Mouse (Mus musculus): ENCODE measurements around the gene Prtn3. TPM values are rescaled to one million over a fixed set of nuclear protein-coding genes. Genes with fewer than 3 reads are reported as not detected.
A peak's percentile ranks its signal among the peaks of the same experiment; 100 is the strongest.

Gene Prtn3
- 131 and 159 TPM in 2 replicates for total RNA-seq (2017)

GRCm38 (mm10) chr10:79874290-79874862 lies at the start of gene Prtn3, which contains the start of gene Plppr3:
Gene Prtn3, plus strand, starts transcription at chr10:79874476.
Gene Plppr3, minus strand, starts transcription at chr10:79874634.
- peak; percentile 20; the same call in 1 of the 2 replicates for ATAC-seq (replicated peaks; ENCODE audit: low read depth, poor library complexity, severe bottlenecking)

- peak; percentile 39 for ATAC-seq (replicated peaks; ENCODE audit: low read depth, poor library complexity, severe bottlenecking)
Observed at GRCm38 (mm10) chr10:79831583-79831982, 42.7 kb upstream of the Prtn3 start.

DNA sequence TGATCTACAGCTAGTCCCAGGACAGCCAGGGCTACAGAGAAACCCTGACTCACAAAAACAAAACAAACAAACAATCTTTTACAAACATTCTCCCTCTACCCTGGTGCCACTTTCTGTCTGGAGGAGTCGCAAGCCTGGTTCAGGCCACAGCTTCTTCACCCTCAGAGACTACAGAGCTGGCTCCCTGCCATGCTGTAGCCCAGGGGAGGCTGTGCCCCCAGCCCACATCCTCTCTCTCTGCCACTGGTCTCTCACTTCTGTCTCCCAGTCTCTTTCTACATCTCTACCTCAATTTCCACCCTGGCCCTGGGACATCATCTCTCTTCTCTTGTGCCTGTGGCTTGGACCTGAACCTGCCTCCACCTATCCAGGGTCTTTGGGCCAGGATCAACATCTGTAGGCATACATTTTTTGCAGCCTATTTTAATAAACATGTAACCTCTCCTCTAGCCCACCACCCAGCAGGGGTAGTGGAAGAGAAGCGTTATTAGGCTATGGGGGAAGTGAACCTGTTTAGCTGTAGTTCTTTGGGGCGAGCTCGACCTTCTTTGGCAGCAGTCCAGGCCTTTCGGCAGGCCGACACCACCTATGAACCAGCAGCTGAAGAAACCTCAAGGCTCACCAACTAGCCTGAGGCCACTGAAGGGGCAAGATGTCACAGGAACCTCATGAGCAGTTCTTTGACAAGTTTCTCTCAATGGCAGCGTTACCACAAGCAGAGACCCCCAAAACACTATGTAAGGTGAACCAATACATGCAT lies 42.1 kb upstream of the Prtn3 start:
- ATAC-seq (replicated peaks; ENCODE audit: low read depth, poor library complexity, severe bottlenecking) = peak; percentile 50

- peak; percentile 55 for ATAC-seq (replicated peaks; ENCODE audit: low read depth, poor library complexity, severe bottlenecking)
Observed at GRCm38 (mm10) chr10:79832786-79833181, 41.5 kb upstream of the Prtn3 start.

GRCm38 (mm10) chr10:79834769-79835398 lies 39.4 kb upstream of the Prtn3 start:
- peak; percentile 73 for ATAC-seq (replicated peaks; ENCODE audit: low read depth, poor library complexity, severe bottlenecking)

- ATAC-seq (replicated peaks; ENCODE audit: low read depth, poor library complexity, severe bottlenecking) = no peak
Observed at GRCm38 (mm10) chr10:79836918-79837317, 37.4 kb upstream of the Prtn3 start.

GRCm38 (mm10) chr10:79838151-79838550 lies 36.1 kb upstream of the Prtn3 start:
- no peak for ATAC-seq (replicated peaks; ENCODE audit: low read depth, poor library complexity, severe bottlenecking)

GRCm38 (mm10) chr10:79840091-79840490 lies 34.2 kb upstream of the Prtn3 start:
- ATAC-seq (replicated peaks; ENCODE audit: low read depth, poor library complexity, severe bottlenecking) = no peak

GRCm38 (mm10) chr10:79840644-79841551 lies 33.4 kb upstream of the Prtn3 start:
- peak; percentile 79 for ATAC-seq (replicated peaks; ENCODE audit: low read depth, poor library complexity, severe bottlenecking)

- ATAC-seq (replicated peaks; ENCODE audit: low read depth, poor library complexity, severe bottlenecking) = no peak
Observed at GRCm38 (mm10) chr10:79842322-79842721, 32.0 kb upstream of the Prtn3 start.

GRCm38 (mm10) chr10:79843476-79843875 lies 30.8 kb upstream of the Prtn3 start:
- no peak for ATAC-seq (replicated peaks; ENCODE audit: low read depth, poor library complexity, severe bottlenecking)

GRCm38 (mm10) chr10:79846553-79846952 lies 27.7 kb upstream of the Prtn3 start:
- ATAC-seq (replicated peaks; ENCODE audit: low read depth, poor library complexity, severe bottlenecking) = no peak

DNA sequence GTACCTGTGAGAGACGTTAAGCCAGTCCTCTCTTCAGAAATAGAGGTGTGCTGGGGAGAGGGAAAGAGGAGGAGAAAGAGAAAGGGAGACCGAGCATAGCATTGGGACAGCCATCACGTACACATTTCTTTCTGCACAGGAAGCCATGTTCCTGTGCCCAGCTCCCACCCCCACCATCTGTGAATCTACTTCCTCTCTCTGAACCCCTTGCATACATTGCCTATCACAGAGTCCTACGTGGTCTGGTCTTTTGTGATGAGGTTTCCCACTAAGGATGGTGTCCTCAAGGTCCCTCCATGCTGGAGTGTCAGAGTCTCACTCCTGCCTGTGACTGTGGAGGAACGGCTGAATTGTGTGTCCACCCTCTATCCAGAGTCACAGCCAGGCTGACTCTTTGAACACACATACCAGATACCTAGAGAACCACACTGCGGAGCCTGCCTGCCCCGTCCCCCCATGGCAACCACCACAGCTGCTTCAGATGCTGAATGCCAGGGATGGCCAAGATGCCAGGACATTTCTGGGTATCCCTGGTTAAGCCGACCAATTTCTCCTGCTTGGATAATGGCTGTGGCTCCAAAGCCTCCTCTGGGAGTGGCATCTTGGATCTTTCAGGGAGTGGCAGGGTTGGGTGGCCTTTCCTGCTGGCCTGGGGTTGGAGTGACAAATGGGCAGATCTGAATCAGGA lies 24.2 kb upstream of the Prtn3 start:
- 0 out of 2 replicates have a peak, but pooled peaks have one; percentile 8 for ATAC-seq (replicated peaks; ENCODE audit: low read depth, poor library complexity, severe bottlenecking)

GRCm38 (mm10) chr10:79851653-79852052 lies 22.6 kb upstream of the Prtn3 start:
- ATAC-seq (replicated peaks; ENCODE audit: low read depth, poor library complexity, severe bottlenecking) = no peak

DNA sequence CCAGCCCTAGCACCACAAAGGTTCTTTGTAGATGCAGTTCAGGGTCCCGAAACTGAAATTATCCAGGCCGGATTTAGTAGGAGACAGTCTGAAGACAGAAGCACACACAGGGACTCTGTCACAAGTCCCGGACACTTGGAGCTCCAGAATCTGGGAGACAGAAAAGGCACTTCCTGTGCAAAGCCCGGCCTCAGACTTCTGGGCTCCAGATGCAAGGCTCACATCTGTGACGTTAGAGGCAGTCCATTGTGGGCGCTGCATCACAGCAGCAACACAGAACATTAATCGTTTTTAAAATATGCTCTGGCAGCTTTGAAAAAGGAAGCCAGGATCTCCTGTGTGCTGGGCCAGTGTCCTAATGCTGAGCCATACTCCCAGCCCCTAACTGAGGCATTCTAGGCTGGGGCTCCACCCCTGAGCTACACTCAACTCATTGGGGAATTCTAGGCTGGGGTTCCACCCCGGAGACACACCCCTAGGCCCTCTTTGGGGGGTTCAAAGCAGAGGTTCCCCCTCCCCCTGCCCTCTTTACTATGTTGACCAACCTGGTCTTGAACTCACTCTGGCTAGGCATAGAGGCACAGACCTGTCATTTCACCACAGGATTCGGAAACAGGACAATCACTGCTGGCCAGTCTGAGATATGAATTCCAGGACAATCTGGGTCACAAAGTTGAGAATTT lies 22.0 kb upstream of the Prtn3 start:
- no peak for ATAC-seq (replicated peaks; ENCODE audit: low read depth, poor library complexity, severe bottlenecking)

GRCm38 (mm10) chr10:79852827-79853226 lies 21.4 kb upstream of the Prtn3 start:
- ATAC-seq (replicated peaks; ENCODE audit: low read depth, poor library complexity, severe bottlenecking) = no peak

DNA sequence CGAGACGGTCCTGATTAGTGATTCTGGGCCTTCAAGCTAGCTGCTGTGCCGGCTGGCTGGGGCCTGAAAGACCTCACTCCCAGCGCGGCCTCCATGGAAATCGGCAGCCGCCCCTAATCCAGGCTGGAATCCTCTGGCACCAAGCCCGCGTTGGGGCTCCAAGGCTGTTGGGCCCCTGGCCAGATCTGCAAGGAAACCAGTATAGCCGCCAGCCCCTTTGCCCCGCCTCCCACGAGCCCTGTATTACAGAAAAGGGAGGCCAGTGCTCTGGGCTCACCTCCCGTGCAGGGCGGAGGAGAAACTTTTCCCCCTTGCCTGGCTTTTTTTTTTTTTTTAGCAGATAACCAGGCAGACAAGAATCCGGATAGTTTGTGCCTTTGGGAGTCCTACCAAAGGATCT lies 20.9 kb upstream of the Prtn3 start:
- ATAC-seq (replicated peaks; ENCODE audit: low read depth, poor library complexity, severe bottlenecking) = 0 out of 2 replicates have a peak, but pooled peaks have one; percentile 6

DNA sequence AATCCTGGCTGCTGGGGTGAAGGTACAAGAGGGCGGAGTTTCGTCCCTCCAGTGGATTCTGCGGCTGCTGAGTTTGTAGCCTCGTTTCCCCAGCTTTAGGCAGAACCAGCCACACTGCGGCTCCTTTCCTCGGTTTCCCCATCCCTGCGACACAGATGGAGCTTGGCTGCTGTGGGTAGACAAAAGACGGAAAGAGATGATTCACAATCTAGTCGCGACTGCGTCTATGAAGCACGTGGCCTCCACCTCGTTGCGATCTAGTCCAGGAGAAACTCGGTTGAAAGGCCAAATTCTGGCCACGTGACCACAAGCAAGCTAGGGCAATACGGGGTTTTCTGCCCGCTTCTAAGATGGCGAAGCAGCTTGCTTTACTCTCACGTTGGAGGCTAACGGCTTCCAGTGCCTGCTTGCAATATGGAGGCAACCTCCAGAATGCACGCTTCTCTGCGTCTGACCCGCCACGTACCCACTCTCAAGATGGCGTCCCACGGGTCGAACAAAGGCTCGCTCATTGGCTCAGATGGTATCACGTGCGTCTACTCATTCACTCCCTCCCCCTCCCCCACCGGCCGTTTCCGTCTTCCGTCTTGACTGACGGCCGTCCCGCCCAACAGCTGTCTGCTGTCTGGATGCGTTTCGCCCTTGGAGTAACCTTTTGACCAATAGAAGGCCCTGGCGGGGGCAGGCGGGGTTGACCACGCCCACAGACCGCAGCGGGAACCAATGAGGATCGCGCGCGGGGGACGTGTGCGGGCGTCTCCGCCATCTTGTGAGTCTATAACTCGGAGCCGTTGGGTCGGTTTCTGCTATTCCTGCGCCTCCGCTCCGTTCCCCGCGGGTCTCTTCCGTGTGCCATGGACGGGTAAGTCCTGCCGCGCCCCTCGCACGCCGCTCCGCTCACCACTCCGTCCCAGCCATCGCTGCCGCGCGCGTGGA lies 20.1 kb upstream of the Prtn3 start, which contains the start of gene Ptbp1:
Ptbp1 (plus strand) TSS at position 568 of the 936 bp plus-strand sequence.
- peak; percentile 78 for ATAC-seq (replicated peaks; ENCODE audit: low read depth, poor library complexity, severe bottlenecking)

All from common myeloid progenitor, adult 5-6 weeks (primary cell).